Mouse (Mus musculus): ENCODE results near the gene Gal3st2.
"Not testable (repeated sequence)": the region's sequence is repeated elsewhere in the genome, so short reads cannot be mapped to it uniquely, and the experiment has no call there.

The Gal3st2 gene

DNA sequence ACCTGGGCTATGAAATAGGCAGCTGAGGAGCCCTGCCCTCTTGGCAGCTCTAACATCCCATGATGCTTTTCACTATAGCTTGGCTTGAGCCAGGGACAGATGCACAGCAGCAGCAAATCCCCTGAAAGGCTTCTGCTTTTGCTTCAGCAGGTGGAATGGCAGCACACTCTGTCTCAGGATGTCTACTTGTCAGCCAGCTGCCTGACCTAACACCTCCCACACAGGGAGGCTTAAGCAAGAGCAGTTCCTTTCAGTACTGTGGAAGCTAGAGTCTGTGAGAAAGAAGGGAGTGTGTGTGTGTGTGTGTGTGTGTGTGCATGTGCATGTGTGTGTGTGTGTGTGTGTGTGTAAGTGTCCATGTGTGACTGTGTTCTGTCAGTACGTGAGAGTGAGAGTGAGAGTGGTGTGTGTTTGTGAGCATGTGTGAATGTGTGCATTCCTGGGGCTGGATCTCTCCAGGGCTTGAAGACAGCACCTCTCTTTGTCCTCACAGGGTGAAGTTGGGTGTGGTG lies 10.5 kb downstream of the Gal3st2 start:
- DNase-seq (ENCODE audit: low spot score in 2 of 2): not testable (repeated sequence)

DNA sequence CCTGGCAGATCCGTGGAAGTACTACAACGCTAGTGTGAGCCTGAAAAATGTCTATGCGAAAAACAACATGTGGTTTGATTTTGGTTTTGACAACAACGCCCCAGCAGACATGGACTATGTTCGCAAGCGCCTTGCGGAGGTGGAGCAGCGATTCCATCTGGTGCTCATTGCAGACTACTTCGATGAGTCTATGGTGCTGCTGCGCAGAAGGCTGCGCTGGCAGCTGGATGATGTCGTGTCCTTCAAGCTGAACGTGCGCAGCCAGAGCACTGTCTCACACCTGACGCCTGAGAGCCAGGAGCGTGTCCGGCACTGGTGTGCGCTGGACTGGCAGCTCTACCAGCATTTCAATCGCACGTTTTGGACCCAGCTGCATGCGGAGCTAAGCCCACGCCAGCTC lies 13.3 kb downstream of the Gal3st2 start:
- not testable (repeated sequence) for DNase-seq (ENCODE audit: low spot score in 2 of 2)

DNA sequence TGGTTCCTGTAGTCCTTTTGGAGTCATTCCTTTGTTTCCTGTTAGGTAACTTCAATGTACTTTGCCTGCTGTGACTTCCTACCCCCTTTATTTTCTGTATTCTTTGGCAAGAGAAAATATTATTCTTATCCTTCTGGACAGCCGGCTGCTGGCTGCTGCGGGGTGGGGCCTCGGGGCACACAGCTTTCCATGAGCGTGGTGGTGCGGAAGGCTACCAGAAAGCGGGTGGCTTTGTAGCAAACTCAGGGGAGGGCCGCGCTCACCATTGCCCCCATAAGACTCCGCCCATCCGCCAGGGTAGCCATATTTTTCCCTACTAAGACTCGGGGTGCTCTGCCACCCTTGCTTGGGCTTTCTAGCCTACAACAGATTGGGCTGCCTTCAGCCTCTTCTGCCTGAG lies 20.7 kb downstream of the Gal3st2 start:
- DNase-seq (ENCODE audit: low spot score in 2 of 2): not testable (repeated sequence)

DNA sequence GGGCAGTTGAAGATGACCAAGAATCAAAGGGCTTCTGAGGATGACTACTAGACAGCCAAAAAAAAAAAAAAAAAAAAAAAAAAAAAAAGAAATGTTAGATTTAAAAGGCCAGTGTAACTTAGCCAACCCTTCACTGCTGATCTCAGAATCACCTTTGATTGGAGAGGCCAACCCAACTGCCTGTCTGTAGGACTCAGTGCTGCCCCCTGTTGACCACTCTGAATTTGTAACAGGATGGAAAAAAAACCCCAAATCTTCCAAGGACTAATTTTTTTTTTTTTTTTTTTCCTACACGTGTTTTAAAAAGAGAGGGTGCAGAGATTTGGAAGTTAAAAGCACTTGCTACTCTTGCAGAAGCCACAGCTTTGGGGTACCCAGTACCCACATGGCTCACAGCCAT lies 29.8 kb downstream of the Gal3st2 start:
- DNase-seq (ENCODE audit: low spot score in 2 of 2): not testable (repeated sequence)

DNA sequence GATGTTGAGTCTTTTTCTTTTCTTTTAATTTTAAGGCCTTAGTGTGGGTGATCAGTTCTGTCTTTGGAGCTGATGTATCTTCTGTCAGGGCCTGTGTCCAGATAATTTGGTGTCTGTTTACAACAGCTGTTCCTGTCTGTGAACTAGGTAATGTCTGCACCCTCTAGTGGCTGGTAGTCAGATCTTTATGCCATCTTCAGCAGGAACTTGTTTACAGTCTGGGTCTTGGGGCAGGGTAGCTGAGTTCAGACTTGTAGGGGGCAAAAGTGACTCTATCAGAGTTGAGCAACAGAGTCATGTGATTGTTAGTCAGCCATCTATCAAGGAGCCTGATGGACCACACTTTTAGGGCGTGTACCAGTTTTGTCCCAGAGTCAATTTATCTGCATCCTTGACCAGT lies 36.3 kb downstream of the Gal3st2 start:
- DNase-seq (ENCODE audit: low spot score in 2 of 2): not testable (repeated sequence)

DNA sequence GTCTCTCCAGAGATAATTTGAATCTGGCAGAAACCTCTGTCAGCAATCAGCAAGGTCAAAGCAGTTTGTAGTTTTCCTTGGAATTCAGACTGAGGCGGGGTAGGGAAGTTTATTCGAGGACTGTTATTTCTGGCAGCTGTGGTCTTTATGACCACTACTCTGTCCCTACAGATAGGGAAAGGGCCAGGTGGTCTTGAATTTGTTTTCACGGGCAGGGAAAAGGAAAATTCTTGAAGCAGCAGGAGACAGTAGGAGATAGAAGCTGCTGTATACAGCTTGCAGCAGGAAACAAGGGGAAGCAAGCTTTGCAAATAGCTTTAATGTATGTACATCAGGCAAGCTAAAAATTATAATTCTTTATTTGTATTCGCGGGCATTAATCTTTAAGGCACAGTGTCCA lies 40.2 kb downstream of the Gal3st2 start:
- not testable (repeated sequence) for DNase-seq (ENCODE audit: low spot score in 2 of 2)

DNA sequence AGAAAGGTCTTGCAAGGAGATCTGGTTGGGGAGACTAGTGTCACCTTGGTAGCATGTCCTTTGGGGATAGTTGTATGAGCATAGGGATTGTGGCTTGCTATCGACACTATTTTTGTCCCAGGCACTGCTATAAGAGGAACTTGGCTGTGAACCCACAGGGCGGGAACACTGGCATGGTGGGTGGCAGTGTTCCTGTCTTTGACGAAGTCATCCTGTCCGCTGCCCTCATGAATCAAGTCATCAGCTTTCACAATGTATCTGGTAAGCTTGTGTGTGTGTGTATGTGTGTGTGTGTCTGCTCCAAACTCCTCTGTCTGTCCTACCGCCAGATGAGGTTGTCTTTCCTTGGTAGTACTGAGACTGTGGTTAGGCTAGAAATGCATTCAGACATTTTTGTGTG lies 45.6 kb downstream of the Gal3st2 start:
- not testable (repeated sequence) for DNase-seq (ENCODE audit: low spot score in 2 of 2)

DNA sequence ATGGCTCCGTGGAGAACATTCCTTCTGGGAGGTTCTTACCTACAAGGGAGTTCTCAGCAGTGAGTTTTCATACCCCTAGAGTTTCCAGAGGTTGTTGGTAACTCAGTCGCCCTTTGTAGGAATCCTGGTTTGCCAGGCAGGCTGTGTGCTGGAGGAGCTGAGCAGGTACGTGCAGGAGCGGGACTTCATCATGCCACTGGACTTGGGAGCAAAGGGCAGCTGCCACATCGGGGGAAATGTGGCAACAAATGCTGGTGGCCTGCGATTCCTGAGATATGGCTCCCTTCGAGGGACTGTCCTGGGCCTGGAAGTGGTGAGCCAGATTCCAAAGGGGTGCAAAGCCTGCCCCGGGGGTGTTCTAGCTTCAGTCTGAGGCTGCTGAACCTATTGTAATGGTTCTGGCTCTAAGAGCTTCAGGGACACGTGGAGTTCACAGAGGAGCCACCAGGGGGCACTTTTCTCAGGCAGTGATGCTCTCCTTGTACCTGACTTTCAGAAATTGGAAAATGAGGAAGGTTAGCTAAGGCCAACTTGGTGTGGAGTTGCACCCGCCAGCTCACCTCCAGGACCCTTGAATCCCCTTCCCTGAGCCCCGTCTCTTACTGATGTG lies 48.0 kb downstream of the Gal3st2 start:
- DNase-seq (ENCODE audit: low spot score in 2 of 2): not testable (repeated sequence)

DNA sequence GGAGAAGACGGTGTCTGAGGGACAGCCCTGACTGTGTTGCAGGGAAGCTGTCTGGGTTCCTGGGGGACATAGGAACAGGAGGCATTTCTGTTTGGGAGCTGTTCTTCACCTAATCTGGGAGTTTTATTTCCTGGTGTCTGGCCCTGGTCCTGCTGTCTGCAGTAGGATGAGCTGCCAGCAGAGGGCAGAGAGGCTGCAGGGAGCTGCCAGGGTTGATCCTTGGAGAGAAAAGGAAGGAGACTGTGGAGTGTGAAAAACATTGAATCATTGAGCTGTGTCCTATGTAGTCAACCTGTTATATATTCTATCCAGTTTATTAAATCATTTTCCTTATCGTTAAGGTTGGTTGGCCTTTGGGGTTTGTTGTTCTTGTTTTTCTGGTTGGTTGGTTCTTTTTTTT lies 50.8 kb downstream of the Gal3st2 start:
- not testable (repeated sequence) for DNase-seq (ENCODE audit: low spot score in 2 of 2)

DNA sequence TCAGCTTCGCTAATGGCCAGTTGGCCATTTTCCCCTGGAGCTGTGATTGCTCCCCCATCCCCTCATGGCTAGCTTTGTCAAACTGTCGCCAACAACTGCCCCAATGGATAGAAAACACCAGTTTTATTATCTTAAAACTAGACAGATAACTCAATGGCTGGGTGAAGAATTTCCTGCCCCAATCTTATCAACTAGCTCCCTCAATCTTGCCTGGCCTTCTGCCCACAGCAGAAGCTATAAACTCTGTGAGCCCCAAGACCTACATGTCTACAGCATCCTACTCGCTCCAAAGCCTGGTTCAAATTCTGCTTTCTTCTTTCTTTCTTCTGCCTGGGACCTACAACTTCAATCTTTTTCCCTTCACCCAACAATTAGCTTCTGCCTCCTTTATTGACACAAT lies 56.1 kb downstream of the Gal3st2 start:
- not testable (repeated sequence) for DNase-seq (ENCODE audit: low spot score in 2 of 2)

DNA sequence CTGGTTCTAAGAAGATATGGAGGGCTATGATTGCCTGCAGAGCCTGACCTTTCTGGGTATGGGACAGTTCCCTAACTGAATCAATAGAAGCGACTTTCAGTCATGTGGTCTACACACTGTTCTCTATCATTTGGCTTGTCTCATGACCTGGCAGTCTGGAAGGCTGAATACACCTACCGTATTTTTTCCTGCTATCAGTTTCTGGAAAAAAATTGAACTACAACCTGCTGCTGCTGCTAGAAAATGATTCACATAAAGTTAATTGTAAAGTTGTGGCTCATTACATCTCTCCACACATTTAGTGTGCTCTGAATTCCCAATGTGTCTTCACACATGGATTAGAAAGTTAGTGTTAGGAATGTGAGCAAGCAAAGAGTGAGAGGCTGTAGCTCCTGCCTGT lies 56.9 kb downstream of the Gal3st2 start, which contains the start of gene Gal3st2b:
Gene Gal3st2b (plus strand): TSS at position 301 of the 400 bp plus-strand sequence.
- DNase-seq (ENCODE audit: low spot score in 2 of 2): not testable (repeated sequence)

DNA sequence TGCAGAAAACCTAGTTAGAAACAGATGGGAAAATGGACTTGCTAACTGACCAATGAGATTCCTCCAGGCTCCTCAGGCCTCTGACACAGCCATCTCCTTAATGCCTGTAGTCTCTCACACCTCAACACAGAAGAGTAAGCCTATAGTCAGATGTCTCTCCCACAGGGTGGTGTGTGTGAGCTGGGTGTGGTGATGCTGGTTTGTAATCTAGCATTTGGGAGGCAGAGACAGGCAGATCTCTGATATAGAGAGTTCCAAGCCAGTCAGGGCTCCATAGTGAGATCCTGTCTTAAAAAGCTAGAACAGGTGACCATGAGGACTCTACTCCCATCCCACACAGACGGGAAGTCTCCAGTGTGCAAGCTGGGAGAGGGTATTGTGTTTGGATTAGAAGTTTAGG lies 57.7 kb downstream of the Gal3st2 start:
- DNase-seq (ENCODE audit: low spot score in 2 of 2): not testable (repeated sequence)

DNA sequence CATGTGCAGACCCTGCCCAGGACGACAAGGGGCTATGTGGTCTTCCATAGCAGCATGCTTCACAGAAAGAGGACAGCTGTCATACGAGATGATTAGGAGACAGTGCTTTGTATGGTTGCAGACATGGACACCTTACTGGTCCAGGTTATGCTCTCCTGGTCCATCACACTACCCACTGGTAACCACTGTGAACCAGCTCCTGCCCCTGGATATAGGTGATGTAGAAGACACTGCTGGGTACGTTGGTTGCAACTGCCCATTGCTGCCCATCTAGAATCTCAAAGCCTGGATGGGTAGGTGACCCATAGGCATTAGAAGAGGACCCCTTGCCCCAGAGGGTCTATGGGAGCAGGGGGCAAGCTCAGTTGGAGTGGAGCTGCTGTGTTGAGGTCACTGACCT lies 58.2 kb downstream of the Gal3st2 start:
- DNase-seq (ENCODE audit: low spot score in 2 of 2): not testable (repeated sequence)

DNA sequence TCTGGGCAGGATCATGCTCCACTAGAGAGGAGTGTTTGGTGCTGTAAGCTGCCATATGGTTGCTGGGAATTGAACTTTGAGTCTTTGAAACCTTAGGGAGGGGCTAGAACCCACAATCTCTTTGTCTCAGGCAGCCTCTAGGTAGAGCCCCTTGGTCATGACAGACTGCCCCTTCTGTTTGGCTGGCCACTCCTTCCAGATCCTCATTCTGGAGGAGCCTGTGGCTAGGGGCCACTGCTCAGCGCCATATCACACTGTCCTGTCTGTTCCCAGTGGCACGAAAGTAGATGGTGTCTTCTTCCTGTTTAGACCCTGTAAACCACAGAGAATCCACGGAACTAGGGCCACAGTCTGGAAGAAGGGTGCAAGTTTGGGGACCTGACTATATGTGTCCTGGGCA lies 61.5 kb downstream of the Gal3st2 start:
- not testable (repeated sequence) for DNase-seq (ENCODE audit: low spot score in 2 of 2)

DNA sequence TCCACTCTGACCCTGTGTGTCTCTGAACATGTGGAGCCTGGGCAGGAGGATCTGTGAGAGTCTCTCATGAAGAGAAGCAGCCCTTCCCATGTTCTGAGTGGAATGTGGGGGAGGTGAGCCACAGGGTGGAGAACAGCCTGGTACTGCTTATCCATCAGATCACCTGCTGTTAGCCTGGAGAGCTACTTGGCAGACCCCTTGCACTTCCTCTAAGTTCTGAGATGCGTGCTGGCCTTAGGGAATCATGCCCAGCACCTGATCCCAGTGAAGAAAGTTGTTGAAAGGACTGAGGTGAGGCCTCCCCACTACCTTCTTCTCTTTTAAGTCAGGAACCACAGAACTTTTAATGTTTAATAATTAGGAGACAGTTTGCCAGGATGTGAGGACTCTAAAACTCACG lies 62.0 kb downstream of the Gal3st2 start:
- not testable (repeated sequence) for DNase-seq (ENCODE audit: low spot score in 2 of 2)

All from thymus, postnatal 10 days (tissue).